Mouse (Mus musculus) limb, embryonic 14.5 days (tissue): ENCODE measurements around the gene Olfr132. TPM values are rescaled to one million over a fixed set of nuclear protein-coding genes. Genes with fewer than 3 reads are reported as not detected.

Source experiments
- ATAC-seq: fragments of 200-750 bp; cut with Nextera tagmentation; 2 replicates; pipeline ENCODE4 v1.8.0; 2017; ENCODE audit warnings: low read depth, moderate number of reproducible peaks, moderate TSS enrichment; ENCODE audit not compliant: low FRiP score
- DNase-seq: peaks from one replicate; pipeline ENCODE4 v3.0.0-alpha.2; 2015; ENCODE audit warnings: low spot score
- H3K27ac ChIP-seq: fragments of 300-500 bp; sonication (generic); replicated peaks from 2 replicates; pipeline ENCODE4 v1.5.1; 2014; ENCODE audit warnings: low read depth, mild to moderate bottlenecking, low read length, moderate library complexity, mixed read lengths
- H3K27me3 ChIP-seq: fragments of 300-500 bp; sonication (generic); 2 replicates; pipeline ENCODE4 v1.6.1; 2014; ENCODE audit warnings: low read length, mixed read lengths; ENCODE audit not compliant: control insufficient read depth, insufficient read depth
- H3K36me3 ChIP-seq: fragments of 300-500 bp; sonication (generic); 2 replicates; pipeline ENCODE4 v1.6.1; 2014; ENCODE audit warnings: mild to moderate bottlenecking, low read length, moderate library complexity, mixed read lengths; ENCODE audit not compliant: control insufficient read depth, insufficient read depth
- H3K4me1 ChIP-seq: fragments of 300-500 bp; sonication (generic); 2 replicates; pipeline ENCODE4 v1.6.1; 2014; ENCODE audit warnings: antibody characterized with exemption, low read length, mixed read lengths; ENCODE audit not compliant: control insufficient read depth, insufficient read depth
- H3K4me2 ChIP-seq: fragments of 300-500 bp; sonication (generic); replicated peaks from 2 replicates; pipeline ENCODE4 v1.6.1; 2014; ENCODE audit warnings: low read depth, mild to moderate bottlenecking, low read length, moderate library complexity; ENCODE audit not compliant: severe bottlenecking
- H3K4me3 ChIP-seq: fragments of 300-500 bp; sonication (generic); replicated peaks from 2 replicates; pipeline ENCODE4 v1.5.1; 2014; ENCODE audit warnings: low read length
- H3K9ac ChIP-seq: fragments of 300-500 bp; sonication (generic); 2 replicates; pipeline ENCODE4 v1.6.1; 2014; ENCODE audit warnings: mild to moderate bottlenecking, low read depth, low read length, moderate library complexity; ENCODE audit not compliant: severe bottlenecking
- H3K9me3 ChIP-seq: fragments of 300-500 bp; sonication (generic); 2 replicates; pipeline ENCODE4 v1.6.1; 2016; ENCODE audit warnings: low read length; ENCODE audit not compliant: control insufficient read depth
- POLR2A ChIP-seq: fragments of 200-500 bp; IDR thresholded peaks from 2 replicates; pipeline ENCODE4 v1.8.0; 2012; ENCODE audit warnings: inconsistent platforms, mild to moderate bottlenecking, moderate library complexity, borderline replicate concordance; ENCODE audit not compliant: insufficient read depth, insufficient read length; ENCODE audit errors: extremely low read depth
- WGBS: fragments of 180-500 bp; shearing (Covaris S2); extraction: QIAGEN DNeasy Blood & Tissue Kit; methylation state at CpG from one replicate; pipeline ENCODE4 v1.1.7; 2014; 5-methylcytosine and 5-hydroxymethylcytosine counted together
- polyA plus RNA-seq, 2 experiments: library from polyadenylated mRNA; depleted of rRNA in 1 of 2; stranded (reverse) in 1 of 2; unstranded in 1 of 2; fragments of >200 nt; fragmentation: Nextera tagmentation in 1 of 2; extraction: Ambion mirVana in 1 of 2; gene quantifications; 2 replicates each; pipeline versions ENCODE4 v1.2.1 to v1.2.3; 2012 to 2014

Gene Olfr132
- polyA plus RNA-seq, 2 experiments: not detected

GRCm38 (mm10) chr17:38082364-38082763, 52.0 kb downstream of the Olfr132 start:
- Histone ChIP-seq H3K4me3 (no peak overlapping the region), H3K9ac (no peak overlapping the region), H3K36me3 (no peaks in the 10 kb centered on the region), H3K27me3 (no peaks in the 10 kb centered on the region), H3K9me3 (no peaks in the 10 kb centered on the region), H3K4me2 (no peak overlapping the region), H3K27ac (no peak overlapping the region), H3K4me1 (no peaks in the 10 kb centered on the region)
- DNase-seq (no peak), ATAC-seq (no peak)
- 91% methylated on average over 4 of the region's 4 CpGs for WGBS
- no peak for TF ChIP-seq POLR2A

Other genes starting within 250 kb of the Olfr132 start
- gene Olfr127, start 234.1 kb downstream of the Olfr132 start, polyA plus RNA-seq (2012; rRNA removed): not detected in 2 replicates
- not detected in 2 replicates for gene Olfr127, start 234.1 kb downstream of the Olfr132 start, polyA plus RNA-seq (2014; fragmentation: Nextera tagmentation; extraction: Ambion mirVana)
- not detected in 2 replicates for gene Olfr128, start 214.0 kb downstream of the Olfr132 start, polyA plus RNA-seq (2012; rRNA removed)
- gene Olfr128, start 214.0 kb downstream of the Olfr132 start, polyA plus RNA-seq (2014; fragmentation: Nextera tagmentation; extraction: Ambion mirVana): not detected in 2 replicates
- gene Olfr761, start 181.4 kb downstream of the Olfr132 start, polyA plus RNA-seq (2012; rRNA removed): not detected in 2 replicates
- not detected in 2 replicates for gene Olfr761, start 181.4 kb downstream of the Olfr132 start, polyA plus RNA-seq (2014; fragmentation: Nextera tagmentation; extraction: Ambion mirVana)
- gene Olfr129, start 74.4 kb downstream of the Olfr132 start, polyA plus RNA-seq (2012; rRNA removed): not detected in 2 replicates
- gene Olfr129, start 74.4 kb downstream of the Olfr132 start, polyA plus RNA-seq (2014; fragmentation: Nextera tagmentation; extraction: Ambion mirVana): not detected in 2 replicates
- not detected in 2 replicates for gene Olfr130, start 70.6 kb downstream of the Olfr132 start, polyA plus RNA-seq (2012; rRNA removed)
- not detected in 2 replicates for gene Olfr130, start 70.6 kb downstream of the Olfr132 start, polyA plus RNA-seq (2014; fragmentation: Nextera tagmentation; extraction: Ambion mirVana)
- not detected in 2 replicates for gene Olfr131, start 45.8 kb downstream of the Olfr132 start, polyA plus RNA-seq (2012; rRNA removed)
- not detected in 2 replicates for gene Olfr131, start 45.8 kb downstream of the Olfr132 start, polyA plus RNA-seq (2014; fragmentation: Nextera tagmentation; extraction: Ambion mirVana)
- not detected in 2 replicates for gene Olfr133, start 10.8 kb upstream of the Olfr132 start, polyA plus RNA-seq (2012; rRNA removed)
- not detected in 2 replicates for gene Olfr133, start 10.8 kb upstream of the Olfr132 start, polyA plus RNA-seq (2014; fragmentation: Nextera tagmentation; extraction: Ambion mirVana)
- not detected in 2 replicates for gene Olfr134, start 36.9 kb upstream of the Olfr132 start, polyA plus RNA-seq (2012; rRNA removed)
- not detected in 2 replicates for gene Olfr134, start 36.9 kb upstream of the Olfr132 start, polyA plus RNA-seq (2014; fragmentation: Nextera tagmentation; extraction: Ambion mirVana)
- gene Olfr135, start 69.8 kb upstream of the Olfr132 start, polyA plus RNA-seq (2012; rRNA removed): not detected in 2 replicates
- gene Olfr135, start 69.8 kb upstream of the Olfr132 start, polyA plus RNA-seq (2014; fragmentation: Nextera tagmentation; extraction: Ambion mirVana): not detected in 2 replicates
- gene Olfr138, start 126.5 kb upstream of the Olfr132 start, polyA plus RNA-seq (2012; rRNA removed): not detected in 2 replicates
- gene Olfr138, start 126.5 kb upstream of the Olfr132 start, polyA plus RNA-seq (2014; fragmentation: Nextera tagmentation; extraction: Ambion mirVana): not detected in 2 replicates
- not detected in 2 replicates for gene Olfr137, start 173.0 kb upstream of the Olfr132 start, polyA plus RNA-seq (2012; rRNA removed)
- not detected in 2 replicates for gene Olfr137, start 173.0 kb upstream of the Olfr132 start, polyA plus RNA-seq (2014; fragmentation: Nextera tagmentation; extraction: Ambion mirVana)
- gene Olfr136, start 195.3 kb upstream of the Olfr132 start, polyA plus RNA-seq (2012; rRNA removed): not detected in 2 replicates
- gene Olfr136, start 195.3 kb upstream of the Olfr132 start, polyA plus RNA-seq (2014; fragmentation: Nextera tagmentation; extraction: Ambion mirVana): not detected in 2 replicates